In the genomic region with DNA sequence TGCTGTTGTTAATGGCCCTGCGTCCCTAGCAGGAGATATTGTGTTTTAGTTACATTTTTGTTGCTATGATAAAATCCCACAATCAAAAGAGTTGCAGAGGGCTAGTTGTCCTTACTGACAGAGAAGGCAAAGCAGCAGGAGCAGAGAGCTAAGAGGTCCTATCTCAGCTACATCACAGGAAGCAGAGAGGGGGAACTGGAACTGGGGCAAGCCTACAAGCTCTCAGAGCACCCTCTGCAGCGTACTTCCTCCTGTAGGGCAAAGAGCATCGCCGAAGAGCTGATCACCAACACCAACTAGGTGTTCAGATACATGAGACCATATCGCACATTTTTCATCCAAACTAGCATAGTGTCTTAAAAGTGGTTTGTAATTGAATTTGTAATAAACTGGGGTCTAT, we compare ENCODE assay signal across 24 mouse cellular contexts. TPM values are rescaled to one million over a fixed set of nuclear protein-coding genes. Genes with fewer than 3 reads are reported as not detected.
DNase-seq lines count a peak whose midpoint lies in the region; ATAC-seq and TF ChIP-seq lines count a peak whose summit lies in the region.
"Had no signal": no experiment of that assay in that cellular context is flagged by ENCODE, and none has a peak within 500 bp of the region (broad histone marks: within the 10 kb centered on the region; RNA-seq: fewer than 3 reads in every experiment).

No protein-coding gene starts in this region.

- H3K79me2 ChIP-seq in CH12.LX (replicated peaks; ENCODE audit: control insufficient read depth, extremely low read depth, insufficient read depth, poor library complexity, severe bottlenecking) = no peaks in the 10 kb centered on the region

- DNase-seq in spleen, postnatal 36 days (ENCODE audit: low spot score in 2 of 2) = peak; percentile 52 to 62
- DNase-seq in spleen, postnatal 14 days (ENCODE audit: low spot score in 2 of 2) = no peak
- peak; percentile 42 for DNase-seq in CH12.LX (ENCODE audit: extremely low read depth)
- no peak for DNase-seq in gastrocnemius, postnatal 14 days
- no peak for DNase-seq in liver, embryonic 11.5 days (ENCODE audit: low spot score)
- DNase-seq: adrenal gland, postnatal 14 days; cerebellum, adult 11-12 months; cerebellum, postnatal 10 days; embryo, embryonic 11 days; gastrocnemius, postnatal 10 days; heart, postnatal 36 days had no signal

- no peak for TF ChIP-seq POLR2A in CH12.LX (IDR thresholded peaks at IDR 0.05; ENCODE audit: low read depth, low read length)

- peaks cover 0 to 23% of the 10 kb centered on the region in 2 experiments; a peak in 2 of 4 replicates for H3K4me1 ChIP-seq in CH12.LX (ENCODE audit: control insufficient read depth in 1 of 2, insufficient read depth in 2 of 2)
- no peaks in the 10 kb centered on the region for H3K4me1 ChIP-seq in liver, embryonic 11.5 days (replicated peaks; ENCODE audit: control insufficient read depth, insufficient read depth, low read length)
- H3K4me1 ChIP-seq: embryonic facial prominence, embryonic 15.5 days; forebrain, embryonic 10.5 days; hindbrain, embryonic 12.5 days had no signal

- 63% methylated on average over 5 of the region's 5 CpGs for WGBS in liver, embryonic 11.5 days

- no peak overlapping the region for H3K27ac ChIP-seq in CH12.LX (ENCODE audit: insufficient read depth, low read depth)
- no peak overlapping the region for H3K27ac ChIP-seq in liver, embryonic 11.5 days (ENCODE audit: low read depth, low read length)
- H3K27ac ChIP-seq: embryonic facial prominence, embryonic 15.5 days; forebrain, embryonic 10.5 days; hindbrain, embryonic 12.5 days had no signal

- in situ Hi-C loops in CH12.LX (cut with MboI; ENCODE audit: low pct_ligation_motif_present, low pct_unique_long_range_greater_than_20kb, low sequenced_read_pairs) = loop anchor here (10.0 kb wide), 1 partner anchor 221 kb away; no protein-coding TSS in a partner anchor

- no peak overlapping the region for H3K9ac ChIP-seq in CH12.LX (ENCODE audit: insufficient read depth, low read depth)
- H3K9ac ChIP-seq in liver, embryonic 11.5 days (ENCODE audit: low read depth, low read length) = no peak overlapping the region
- H3K9ac ChIP-seq: embryonic facial prominence, embryonic 15.5 days; heart, embryonic 12.5 days; hindbrain, embryonic 12.5 days had no signal

- dilution Hi-C loops in CH12.LX (cut with MboI; ENCODE audit: extremely low pct_ligation_motif_present, extremely low pct_unique_long_range_greater_than_20kb, low sequenced_read_pairs) = no loop called here

- intact Hi-C loops in gastrocnemius, postnatal 14 days (cut with DNase I; ENCODE audit: low total_unique reads) = no loop called here

- peak; percentile 60 for ATAC-seq in megakaryocyte, adult 5-6 weeks (ENCODE audit: poor library complexity, severe bottlenecking)
- no peak for ATAC-seq in liver, embryonic 11.5 days (replicated peaks; ENCODE audit: low FRiP score)
- ATAC-seq in monocyte, adult 5-6 weeks (replicated peaks; ENCODE audit: insufficient number of reproducible peaks, low FRiP score, low TSS enrichment, poor library complexity, severe bottlenecking) = no peak
- ATAC-seq: activated CD4-positive, CD25-positive, alpha-beta regulatory T cell, adult 4 months; CD4-positive, CD25-positive, alpha-beta regulatory T cell, adult 4 months; forebrain, embryonic 14.5 days; hindbrain, embryonic 16.5 days; inflammation-experienced regulatory T-cells, adult 6 months; Patski had no signal

- TF ChIP-seq RAD21 in CH12.LX (IDR thresholded peaks at IDR 0.05; ENCODE audit: low read depth, low read length) = no peak

- no peak for TF ChIP-seq EP300 in CH12.LX (IDR thresholded peaks at IDR 0.05; ENCODE audit: low read length)

- H3K36me3 ChIP-seq in CH12.LX (replicated peaks in 1 of 2; ENCODE audit: control insufficient read depth in 1 of 2, insufficient read depth in 1 of 2, low read length in 1 of 2) = peaks cover 0 to 13% of the 10 kb centered on the region in 2 experiments
- 0 out of 2 replicates have a peak, but pooled peaks cover 6% of the 10 kb centered on the region for H3K36me3 ChIP-seq in liver, embryonic 11.5 days (ENCODE audit: control insufficient read depth, insufficient read depth, low read length)

- H3K27me3 ChIP-seq in CH12.LX (replicated peaks) = no peaks in the 10 kb centered on the region
- no peaks in the 10 kb centered on the region for H3K27me3 ChIP-seq in liver, embryonic 11.5 days (replicated peaks; ENCODE audit: control insufficient read depth, insufficient read depth, low read length)
- H3K27me3 ChIP-seq: embryonic facial prominence, embryonic 15.5 days; heart, embryonic 12.5 days; hindbrain, embryonic 12.5 days; Patski had no signal

- no peak overlapping the region for H3K4me3 ChIP-seq in CH12.LX (replicated peaks in 1 of 3; ENCODE audit: low read depth in 2 of 3, low read length in 2 of 3, poor library complexity in 1 of 3)
- no peak overlapping the region for H3K4me3 ChIP-seq in liver, embryonic 11.5 days (ENCODE audit: low read depth, low read length)
- H3K4me3 ChIP-seq: embryonic facial prominence, embryonic 15.5 days; erythroblast, embryonic 14.5 days; forebrain, embryonic 10.5 days; heart, embryonic 12.5 days; hindbrain, embryonic 12.5 days had no signal

- no peaks in the 10 kb centered on the region for H3K9me3 ChIP-seq in CH12.LX (replicated peaks; ENCODE audit: low read length)
- no peaks in the 10 kb centered on the region for H3K9me3 ChIP-seq in liver, embryonic 11.5 days (ENCODE audit: control insufficient read depth, low read length)
- H3K9me3 ChIP-seq: embryonic facial prominence, embryonic 15.5 days; forebrain, embryonic 10.5 days; heart, embryonic 12.5 days; hindbrain, embryonic 12.5 days had no signal

- H3K4me2 ChIP-seq in CH12.LX (ENCODE audit: insufficient read depth, low read depth, poor library complexity, severe bottlenecking) = no peak overlapping the region
- no peak overlapping the region for H3K4me2 ChIP-seq in liver, embryonic 11.5 days
- H3K4me2 ChIP-seq: embryonic facial prominence, embryonic 15.5 days; heart, embryonic 12.5 days; hindbrain, embryonic 12.5 days had no signal

- TF ChIP-seq CTCF in CH12.LX (conservative IDR thresholded peaks at IDR 0.05 in 1 of 2, IDR thresholded peaks at IDR 0.05 in 1 of 2; ENCODE audit: low read depth in 2 of 2, low read length in 2 of 2) = no peak

TF ChIP-seq in CH12.LX, 34 proteins besides CTCF, POLR2A, EP300 and RAD21:
- TF ChIP-seq NRF1 (IDR thresholded peaks at IDR 0.05; ENCODE audit: low read depth, low read length) (no peak), SMC3 (IDR thresholded peaks at IDR 0.05; ENCODE audit: low read depth, low read length) (no peak), ETS1 (conservative IDR thresholded peaks at IDR 0.05; ENCODE audit: low read depth, low read length) (no peak), TCF12 (IDR thresholded peaks at IDR 0.05; ENCODE audit: low read depth, low read length) (no peak), HCFC1 (IDR thresholded peaks at IDR 0.05; ENCODE audit: low read depth, low read length) (no peak), NELFE (IDR thresholded peaks at IDR 0.05; ENCODE audit: low read depth, low read length) (no peak), BHLHE40 (IDR thresholded peaks at IDR 0.05; ENCODE audit: low read depth, low read length) (no peak)

RNA-seq across cellular contexts. Expression of a gene that starts 22.0 kb away (rescaled TPM):
- 2.5 and 3.4 TPM in 2 replicates for total RNA-seq in CH12.LX (2012; rRNA removed)
- 4.4 and 5.0 TPM in 2 replicates for total RNA-seq in CH12.LX (2014; rRNA removed)
- polyA plus RNA-seq in CH12.LX (2012; ENCODE audit: insufficient read length, low read depth) = 5.7 and 6.1 TPM in 2 replicates
- total RNA-seq in megakaryocyte, adult 5-6 weeks (2015) = 18.5 and 19.1 TPM in 2 replicates
- total RNA-seq in megakaryocyte, adult 5-6 weeks (2017) = 8.3 and 8.6 TPM in 2 replicates
- total RNA-seq in gastrocnemius, postnatal 14 days (2021) = 10 to 100 TPM; 78.1 to 80.1 TPM
- 28.0 and 35.7 TPM in 2 replicates for polyA plus RNA-seq in liver, embryonic 11.5 days (2014; fragmentation: Nextera tagmentation; extraction: Ambion mirVana)
- 2.5 to 9.1 TPM (median 5.5 TPM) in 3 replicates for total RNA-seq in monocyte, adult 5-6 weeks (2017)

RNA-seq across cellular contexts. Expression of a gene that starts 22.1 kb away (rescaled TPM):
- 7.7 and 9.7 TPM in 2 replicates for total RNA-seq in CH12.LX (2012; rRNA removed)
- 11.4 and 13.5 TPM in 2 replicates for total RNA-seq in CH12.LX (2014; rRNA removed)
- 15.0 and 16.7 TPM in 2 replicates for polyA plus RNA-seq in CH12.LX (2012; ENCODE audit: insufficient read length, low read depth)
- 24.1 and 29.6 TPM in 2 replicates for total RNA-seq in megakaryocyte, adult 5-6 weeks (2015)
- 22.2 and 32.9 TPM in 2 replicates for total RNA-seq in megakaryocyte, adult 5-6 weeks (2017)
- 10 to 100 TPM; 53.2 to 58.7 TPM for total RNA-seq in gastrocnemius, postnatal 14 days (2021)
- polyA plus RNA-seq in liver, embryonic 11.5 days (2014; fragmentation: Nextera tagmentation; extraction: Ambion mirVana) = 24.0 and 26.1 TPM in 2 replicates
- 31.2 to 63.6 TPM (median 45.6 TPM) in 3 replicates for total RNA-seq in monocyte, adult 5-6 weeks (2017)

Comparison
In these comparisons a context has a peak if more than half of its experiments do, and no peak if none do; other contexts are left out.
1. DNase-seq: peak in spleen, postnatal 36 days (2 of 2) and CH12.LX (single experiment); none in spleen, postnatal 14 days (0 of 2), gastrocnemius, postnatal 14 days (single experiment) and liver, embryonic 11.5 days (single experiment).